Mouse (Mus musculus): ENCODE data around the gene Ino80b. TPM values are rescaled to one million over a fixed set of nuclear protein-coding genes. Genes with fewer than 3 reads are reported as not detected.
A peak's percentile ranks its signal among the peaks of the same experiment; 100 is the strongest.

Ino80b gene
- polyA plus RNA-seq, 1 experiment from 2014 or later, result 20.8 TPM

GRCm38 (mm10) chr6:83147280-83147679 is 22.0 kb upstream of the Ino80b start:
- H3K4me1 ChIP-seq (ENCODE audit: control insufficient read depth, insufficient read depth, low read length), result peaks cover 8% of the 10 kb centered on the region
- WGBS, result 67% methylated on average over 7 of the region's 7 CpGs
- H3K36me3 ChIP-seq (ENCODE audit: control insufficient read depth, insufficient read depth, low read length), result peaks cover 14% of the 10 kb centered on the region; the same call in 1 of the 2 replicates

GRCm38 (mm10) chr6:83145805-83146204 is 20.6 kb upstream of the Ino80b start:
- Histone ChIP-seq H3K4me2 (ENCODE audit: low read depth, severe bottlenecking) (no peak overlapping the region), H3K4me3 (ENCODE audit: low read depth, low read length) (no peak overlapping the region), H3K27ac (replicated peaks; ENCODE audit: low read depth, low read length) (no peak overlapping the region; the same call in 1 of the 2 replicates), H3K9ac (ENCODE audit: low read length) (no peak overlapping the region), H3K4me1 (ENCODE audit: control insufficient read depth, insufficient read depth, low read length) (peaks cover 19% of the 10 kb centered on the region), H3K9me3 (ENCODE audit: control insufficient read depth, low read length) (no peaks in the 10 kb centered on the region), H3K27me3 (ENCODE audit: control insufficient read depth, insufficient read depth, low read length) (no peaks in the 10 kb centered on the region), H3K36me3 (ENCODE audit: control insufficient read depth, insufficient read depth, low read length) (peaks cover 12% of the 10 kb centered on the region; the same call in 1 of the 2 replicates)
- no peak for DNase-seq (ENCODE audit: low spot score)
- 52% methylated on average over 9 of the region's 9 CpGs for WGBS
- no peak for ATAC-seq (ENCODE audit: insufficient number of reproducible peaks, low FRiP score, low TSS enrichment, low read depth)

More at GRCm38 (mm10) chr6:83147280-83147679, 22.0 kb upstream of the Ino80b start:
- peak; percentile 20 for DNase-seq (ENCODE audit: low spot score)
- Histone ChIP-seq H3K4me2 (ENCODE audit: low read depth, severe bottlenecking) (no peak overlapping the region), H3K4me3 (ENCODE audit: low read depth, low read length) (no peak overlapping the region), H3K9ac (ENCODE audit: low read length) (no peak overlapping the region), H3K9me3 (ENCODE audit: control insufficient read depth, low read length) (no peaks in the 10 kb centered on the region), H3K27ac (replicated peaks; ENCODE audit: low read depth, low read length) (no peak overlapping the region), H3K27me3 (ENCODE audit: control insufficient read depth, insufficient read depth, low read length) (no peaks in the 10 kb centered on the region)
- ATAC-seq (ENCODE audit: insufficient number of reproducible peaks, low FRiP score, low TSS enrichment, low read depth), result no peak

- no peak overlapping the region for H3K27ac ChIP-seq (replicated peaks; ENCODE audit: low read depth, low read length)
- peaks cover 19% of the 10 kb centered on the region for H3K4me1 ChIP-seq (ENCODE audit: control insufficient read depth, insufficient read depth, low read length)
- H3K4me3 ChIP-seq (ENCODE audit: low read depth, low read length), result no peak overlapping the region
- peaks cover 12% of the 10 kb centered on the region; the same call in 1 of the 2 replicates for H3K36me3 ChIP-seq (ENCODE audit: control insufficient read depth, insufficient read depth, low read length)
- ATAC-seq (ENCODE audit: insufficient number of reproducible peaks, low FRiP score, low TSS enrichment, low read depth), result no peak
- no peak overlapping the region for H3K9ac ChIP-seq (ENCODE audit: low read length)
- H3K4me2 ChIP-seq (ENCODE audit: low read depth, severe bottlenecking), result no peak overlapping the region
- no peaks in the 10 kb centered on the region for H3K27me3 ChIP-seq (ENCODE audit: control insufficient read depth, insufficient read depth, low read length)
- no peak for DNase-seq (ENCODE audit: low spot score)
- no peaks in the 10 kb centered on the region for H3K9me3 ChIP-seq (ENCODE audit: control insufficient read depth, low read length)
- WGBS, result 82% methylated on average over 2 of the region's 2 CpGs
Observed at GRCm38 (mm10) chr6:83145209-83145608, 20.0 kb upstream of the Ino80b start.

- Histone ChIP-seq H3K4me3 (ENCODE audit: low read depth, low read length) (no peak overlapping the region), H3K36me3 (ENCODE audit: control insufficient read depth, insufficient read depth, low read length) (peaks cover 11% of the 10 kb centered on the region; the same call in 1 of the 2 replicates), H3K9me3 (ENCODE audit: control insufficient read depth, low read length) (no peaks in the 10 kb centered on the region), H3K9ac (ENCODE audit: low read length) (no peak overlapping the region), H3K4me2 (ENCODE audit: low read depth, severe bottlenecking) (peak overlapping the region; percentile 15; the same call in 1 of the 2 replicates), H3K27me3 (ENCODE audit: control insufficient read depth, insufficient read depth, low read length) (no peaks in the 10 kb centered on the region), H3K4me1 (ENCODE audit: control insufficient read depth, insufficient read depth, low read length) (peaks cover 34% of the 10 kb centered on the region), H3K27ac (replicated peaks; ENCODE audit: low read depth, low read length) (no peak overlapping the region)
- no peak for ATAC-seq (ENCODE audit: insufficient number of reproducible peaks, low FRiP score, low TSS enrichment, low read depth)
- 41% methylated on average over 11 of the region's 11 CpGs for WGBS
- DNase-seq (ENCODE audit: low spot score), result no peak
Observed at GRCm38 (mm10) chr6:83142886-83143285, 17.7 kb upstream of the Ino80b start.

- no peaks in the 10 kb centered on the region for H3K9me3 ChIP-seq (ENCODE audit: control insufficient read depth, low read length)
- ATAC-seq (ENCODE audit: insufficient number of reproducible peaks, low FRiP score, low TSS enrichment, low read depth), result no peak
- WGBS, result 2% methylated on average over 41 of the region's 41 CpGs
- DNase-seq (ENCODE audit: low spot score), result peak; percentile 49
- peak overlapping the region; percentile 70 for H3K9ac ChIP-seq (ENCODE audit: low read length)
- H3K4me2 ChIP-seq (ENCODE audit: low read depth, severe bottlenecking), result peak overlapping the region; percentile 72
- H3K36me3 ChIP-seq (ENCODE audit: control insufficient read depth, insufficient read depth, low read length), result peaks cover 4% of the 10 kb centered on the region; the same call in 1 of the 2 replicates
- peaks cover 34% of the 10 kb centered on the region for H3K4me1 ChIP-seq (ENCODE audit: control insufficient read depth, insufficient read depth, low read length)
- H3K4me3 ChIP-seq (ENCODE audit: low read depth, low read length), result peak overlapping the region; percentile 26
- no peak overlapping the region; the same call in 1 of the 2 replicates for H3K27ac ChIP-seq (replicated peaks; ENCODE audit: low read depth, low read length)
- H3K27me3 ChIP-seq (ENCODE audit: control insufficient read depth, insufficient read depth, low read length), result no peaks in the 10 kb centered on the region
Observed at GRCm38 (mm10) chr6:83142211-83142731, 17.0 kb upstream of the Ino80b start.

GRCm38 (mm10) chr6:83141636-83142035 is 16.4 kb upstream of the Ino80b start:
- no peak for DNase-seq (ENCODE audit: low spot score)
- no peak overlapping the region for H3K27ac ChIP-seq (replicated peaks; ENCODE audit: low read depth, low read length)
- ATAC-seq (ENCODE audit: insufficient number of reproducible peaks, low FRiP score, low TSS enrichment, low read depth), result no peak

GRCm38 (mm10) chr6:83140044-83140443 is 14.8 kb upstream of the Ino80b start:
- H3K9me3 ChIP-seq (ENCODE audit: control insufficient read depth, low read length), result no peaks in the 10 kb centered on the region
- no peaks in the 10 kb centered on the region for H3K27me3 ChIP-seq (ENCODE audit: control insufficient read depth, insufficient read depth, low read length)
- 95% methylated on average over 8 of the region's 8 CpGs for WGBS
- no peaks in the 10 kb centered on the region for H3K36me3 ChIP-seq (ENCODE audit: control insufficient read depth, insufficient read depth, low read length)
- no peak for ATAC-seq (ENCODE audit: insufficient number of reproducible peaks, low FRiP score, low TSS enrichment, low read depth)
- no peak for DNase-seq (ENCODE audit: low spot score)
- H3K4me1 ChIP-seq (ENCODE audit: control insufficient read depth, insufficient read depth, low read length), result peaks cover 42% of the 10 kb centered on the region
- no peak overlapping the region for H3K4me3 ChIP-seq (ENCODE audit: low read depth, low read length)
- H3K27ac ChIP-seq (replicated peaks; ENCODE audit: low read depth, low read length), result no peak overlapping the region
- no peak overlapping the region for H3K9ac ChIP-seq (ENCODE audit: low read length)
- no peak overlapping the region for H3K4me2 ChIP-seq (ENCODE audit: low read depth, severe bottlenecking)

More at GRCm38 (mm10) chr6:83141636-83142035, 16.4 kb upstream of the Ino80b start:
- H3K9me3 ChIP-seq (ENCODE audit: control insufficient read depth, low read length), result no peaks in the 10 kb centered on the region
- peak overlapping the region; percentile 70 for H3K9ac ChIP-seq (ENCODE audit: low read length)
- 41% methylated on average over 4 of the region's 4 CpGs for WGBS
- no peak overlapping the region; the same call in 1 of the 2 replicates for H3K4me3 ChIP-seq (ENCODE audit: low read depth, low read length)
- peaks cover 34% of the 10 kb centered on the region for H3K4me1 ChIP-seq (ENCODE audit: control insufficient read depth, insufficient read depth, low read length)
- peak overlapping the region; percentile 72 for H3K4me2 ChIP-seq (ENCODE audit: low read depth, severe bottlenecking)
- no peaks in the 10 kb centered on the region for H3K27me3 ChIP-seq (ENCODE audit: control insufficient read depth, insufficient read depth, low read length)
- no peaks in the 10 kb centered on the region for H3K36me3 ChIP-seq (ENCODE audit: control insufficient read depth, insufficient read depth, low read length)

GRCm38 (mm10) chr6:83138056-83138455 is 12.8 kb upstream of the Ino80b start:
- no peaks in the 10 kb centered on the region for H3K36me3 ChIP-seq (ENCODE audit: control insufficient read depth, insufficient read depth, low read length)
- peak overlapping the region; percentile 100 for H3K27ac ChIP-seq (replicated peaks; ENCODE audit: low read depth, low read length)
- DNase-seq (ENCODE audit: low spot score) (no peak), ATAC-seq (ENCODE audit: insufficient number of reproducible peaks, low FRiP score, low TSS enrichment, low read depth) (peak; percentile 51)
- H3K9ac ChIP-seq (ENCODE audit: low read length), result peak overlapping the region; percentile 63
- no peaks in the 10 kb centered on the region for H3K27me3 ChIP-seq (ENCODE audit: control insufficient read depth, insufficient read depth, low read length)
- H3K4me1 ChIP-seq (ENCODE audit: control insufficient read depth, insufficient read depth, low read length), result peaks cover 41% of the 10 kb centered on the region
- under 1% methylated on average over 11 of the region's 11 CpGs for WGBS
- H3K9me3 ChIP-seq (ENCODE audit: control insufficient read depth, low read length), result no peaks in the 10 kb centered on the region
- peak overlapping the region; percentile 69 for H3K4me2 ChIP-seq (ENCODE audit: low read depth, severe bottlenecking)
- H3K4me3 ChIP-seq (ENCODE audit: low read depth, low read length), result peak overlapping the region; percentile 47

Measured in limb, embryonic 11.5 days (tissue).